Mouse (Mus musculus) urinary bladder, adult 2 months (tissue): ENCODE measurements around the gene Top2a. TPM values are rescaled to one million over a fixed set of nuclear protein-coding genes. Genes with fewer than 3 reads are reported as not detected.
"Not testable (repeated sequence)": the region's sequence is repeated elsewhere in the genome, so short reads cannot be mapped to it uniquely, and the experiment has no call there.

Experiments
- DNase-seq: peaks from one replicate; pipeline ENCODE4 v3.0.0; 2022; ENCODE audit warnings: low spot score
- polyA plus RNA-seq: library from polyadenylated mRNA; depleted of rRNA; stranded (reverse); fragments of >200 nt; gene quantifications from 2 replicates; pipeline ENCODE4 v1.2.3, GENCODE M21; 2012

The Top2a gene
- polyA plus RNA-seq, 1 experiment, result 4.7 TPM

GRCm38 (mm10) chr11:99041051-99041729 lies 17.2 kb upstream of the Top2a start, which contains the start of gene Igfbp4:
Gene Igfbp4 (plus strand): TSS chr11:99041244.
- DNase-seq, result peak; percentile 56

- no peak for DNase-seq
Observed at GRCm38 (mm10) chr11:99040346-99040974, 16.5 kb upstream of the Top2a start.

GRCm38 (mm10) chr11:99039782-99040181 lies 15.8 kb upstream of the Top2a start:
- DNase-seq, result no peak

- DNase-seq, result no peak
Observed at GRCm38 (mm10) chr11:99036254-99036653, 12.3 kb upstream of the Top2a start.

GRCm38 (mm10) chr11:99035350-99035749 lies 11.4 kb upstream of the Top2a start:
- no peak for DNase-seq

GRCm38 (mm10) chr11:99026899-99027440 lies 3.0 kb upstream of the Top2a start:
- no peak for DNase-seq

- DNase-seq, result no peak
Observed at GRCm38 (mm10) chr11:99025878-99026277, 1.9 kb upstream of the Top2a start.

- no peak for DNase-seq
Observed at GRCm38 (mm10) chr11:99024468-99025134, 612 bp upstream of the Top2a start.

GRCm38 (mm10) chr11:99023094-99023493 lies 895 bp downstream of the Top2a start:
- no peak for DNase-seq

- DNase-seq, result no peak
Observed at GRCm38 (mm10) chr11:99022384-99022933, 1.5 kb downstream of the Top2a start.

GRCm38 (mm10) chr11:99019844-99020243 lies 4.1 kb downstream of the Top2a start:
- no peak for DNase-seq

- no peak for DNase-seq
Observed at GRCm38 (mm10) chr11:99013856-99014255, 10.1 kb downstream of the Top2a start.

GRCm38 (mm10) chr11:99010706-99011105 lies 13.3 kb downstream of the Top2a start:
- no peak for DNase-seq

GRCm38 (mm10) chr11:99010124-99010523 lies 13.9 kb downstream of the Top2a start:
- no peak for DNase-seq

GRCm38 (mm10) chr11:99006788-99007187 lies 17.2 kb downstream of the Top2a start:
- no peak for DNase-seq

- DNase-seq, result no peak
Observed at GRCm38 (mm10) chr11:98999243-98999642, 24.7 kb downstream of the Top2a start.

GRCm38 (mm10) chr11:98998776-98999175 lies 25.2 kb downstream of the Top2a start:
- DNase-seq, result no peak

- no peak for DNase-seq
Observed at GRCm38 (mm10) chr11:98997659-98998058, 26.3 kb downstream of the Top2a start.

- no peak for DNase-seq
Observed at GRCm38 (mm10) chr11:98995987-98996386, 28.0 kb downstream of the Top2a start.

GRCm38 (mm10) chr11:98990866-98991265 lies 33.1 kb downstream of the Top2a start:
- DNase-seq, result no peak

- not testable (repeated sequence) for DNase-seq
Observed at GRCm38 (mm10) chr11:98988260-98988659, 35.7 kb downstream of the Top2a start.

- DNase-seq, result no peak
Observed at GRCm38 (mm10) chr11:98985542-98985941, 38.4 kb downstream of the Top2a start.
